Mouse (Mus musculus) kidney, embryonic 15.5 days (tissue): Measurements from ENCODE around the gene Camta1. TPM values are rescaled to one million over a fixed set of nuclear protein-coding genes. Genes with fewer than 3 reads are reported as not detected.
A peak's percentile ranks its signal among the peaks of the same experiment; 100 is the strongest.

Experiments used
- ATAC-seq: fragments of 200-750 bp; cut with Nextera tagmentation; replicated peaks from 2 replicates; pipeline ENCODE4 v1.8.0; 2017; ENCODE audit warnings: moderate TSS enrichment; ENCODE audit not compliant: low FRiP score
- H3K27ac ChIP-seq: fragments of 300-500 bp; sonication (generic); 2 replicates; pipeline ENCODE4 v1.5.1; 2015; ENCODE audit warnings: mild to moderate bottlenecking, inconsistent platforms
- H3K27me3 ChIP-seq: fragments of 300-500 bp; sonication (generic); 2 replicates; pipeline ENCODE4 v1.6.1; 2015; ENCODE audit warnings: inconsistent platforms
- H3K36me3 ChIP-seq: fragments of 300-500 bp; sonication (generic); 2 replicates; pipeline ENCODE4 v1.6.1; 2015; ENCODE audit warnings: inconsistent platforms
- H3K4me1 ChIP-seq: fragments of 300-500 bp; sonication (generic); 2 replicates; pipeline ENCODE4 v1.6.1; 2015; ENCODE audit warnings: inconsistent platforms
- H3K4me2 ChIP-seq: fragments of 300-500 bp; sonication (generic); 2 replicates; pipeline ENCODE4 v1.6.1; 2015; ENCODE audit warnings: moderate library complexity, mild to moderate bottlenecking, inconsistent platforms
- H3K4me3 ChIP-seq: fragments of 300-500 bp; sonication (generic); replicated peaks from 2 replicates; pipeline ENCODE4 v1.5.1; 2015; ENCODE audit warnings: mild to moderate bottlenecking, inconsistent platforms
- H3K9ac ChIP-seq: fragments of 300-500 bp; sonication (generic); 2 replicates; pipeline ENCODE4 v1.6.1; 2015; ENCODE audit warnings: mild to moderate bottlenecking, inconsistent platforms
- H3K9me3 ChIP-seq: fragments of 300-500 bp; sonication (generic); replicated peaks from 2 replicates; pipeline ENCODE4 v1.6.1; 2016; ENCODE audit warnings: inconsistent platforms
- WGBS: fragments of 180-500 bp; shearing (Covaris S2); methylation state at CpG from one replicate; pipeline ENCODE4 v1.1.7; 2015; ENCODE audit warnings: mixed read lengths; 5-methylcytosine and 5-hydroxymethylcytosine counted together
- polyA plus RNA-seq: library from polyadenylated mRNA; unstranded; fragments of >200 nt; fragmentation: Nextera tagmentation; extraction: Ambion mirVana; gene quantifications from 2 replicates; pipeline ENCODE4 v1.2.1, GENCODE M21; 2015

Camta1 gene
- polyA plus RNA-seq, 1 experiment from 2014 or later = 87.9 TPM

DNA sequence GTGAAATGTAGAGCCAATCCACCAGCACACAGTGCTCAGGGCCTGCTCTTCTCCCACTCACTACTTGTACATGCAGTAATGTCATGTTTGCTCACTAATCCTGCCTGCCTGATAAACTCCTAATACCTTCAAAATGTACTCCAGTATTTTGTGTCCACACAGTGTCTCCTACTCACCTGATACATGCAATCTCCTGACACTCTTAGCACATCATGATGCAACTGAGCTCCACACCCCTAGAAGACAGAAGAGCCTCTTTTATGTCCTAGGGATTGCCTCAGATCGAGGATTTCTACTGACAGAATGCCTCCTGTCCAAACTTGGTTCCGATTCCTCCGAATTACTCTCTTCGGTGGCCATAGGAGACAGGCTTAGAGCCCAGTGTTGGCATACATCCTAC is 48.0 kb downstream of the Camta1 start:
- no peak for ATAC-seq
- Histone ChIP-seq H3K4me3 (no peak overlapping the region), H3K9ac (no peak overlapping the region), H3K9me3 (no peaks in the 10 kb centered on the region), H3K4me2 (no peak overlapping the region), H3K4me1 (peaks cover 7% of the 10 kb centered on the region; the same call in 1 of the 2 replicates), H3K36me3 (no peaks in the 10 kb centered on the region), H3K27me3 (no peaks in the 10 kb centered on the region), H3K27ac (no peak overlapping the region)
- 96% methylated on average over 4 of the region's 4 CpGs for WGBS

- Histone ChIP-seq H3K4me1 (no peaks in the 10 kb centered on the region), H3K4me2 (no peak overlapping the region), H3K4me3 (no peak overlapping the region), H3K27me3 (no peaks in the 10 kb centered on the region), H3K36me3 (no peaks in the 10 kb centered on the region), H3K27ac (no peak overlapping the region), H3K9ac (no peak overlapping the region), H3K9me3 (no peaks in the 10 kb centered on the region)
- no peak for ATAC-seq
- 72% methylated on average over 4 of the region's 4 CpGs for whole genome bisulfite sequencing
Observed at GRCm38 (mm10) chr4:151805685-151806084, 56.0 kb downstream of the Camta1 start.

DNA sequence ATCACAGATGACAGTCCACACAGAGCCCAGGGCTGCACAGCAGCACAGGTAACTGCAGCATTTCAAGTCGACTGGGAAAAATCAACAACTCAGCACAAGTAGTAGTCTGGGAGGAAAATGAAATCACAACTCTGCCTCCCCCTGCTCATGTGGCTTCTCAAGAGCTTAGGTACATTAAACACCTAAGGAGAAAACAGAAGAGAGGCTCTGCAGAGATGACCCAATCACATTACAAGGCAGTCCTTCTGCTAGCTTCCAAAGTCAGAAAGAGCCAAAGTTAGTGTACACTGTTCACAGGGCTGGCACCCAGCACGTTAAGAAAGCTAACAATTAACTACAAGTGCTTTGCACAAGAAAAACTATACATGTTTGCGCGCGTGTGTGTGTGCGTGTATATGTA is 56.6 kb downstream of the Camta1 start:
- H3K9ac ChIP-seq = no peak overlapping the region
- no peak for ATAC-seq
- H3K27ac ChIP-seq = no peak overlapping the region
- no peaks in the 10 kb centered on the region for H3K27me3 ChIP-seq
- no peaks in the 10 kb centered on the region for H3K9me3 ChIP-seq
- no peaks in the 10 kb centered on the region for H3K36me3 ChIP-seq
- no peak overlapping the region for H3K4me2 ChIP-seq
- 86% methylated on average over 6 of the region's 6 CpGs for WGBS
- H3K4me3 ChIP-seq = no peak overlapping the region
- H3K4me1 ChIP-seq = no peaks in the 10 kb centered on the region

DNA sequence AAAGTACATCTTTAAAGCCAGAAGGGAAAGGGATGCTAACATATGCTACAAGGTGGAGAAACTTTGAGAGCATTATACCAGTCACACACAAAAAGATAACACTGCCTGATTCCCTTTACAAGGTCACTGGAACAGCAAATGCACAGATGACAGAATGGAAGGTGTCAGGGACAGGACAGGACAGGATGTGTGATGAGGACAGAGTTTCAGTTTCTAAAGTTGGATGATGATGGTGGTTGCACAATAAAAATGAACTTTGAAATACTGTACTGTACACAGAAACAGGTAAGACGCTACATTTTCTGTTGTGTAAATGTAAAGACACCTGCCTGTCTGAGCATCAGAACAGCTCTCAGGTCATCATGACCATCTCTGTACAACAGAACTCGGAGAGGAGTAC is 57.5 kb downstream of the Camta1 start:
- no peak overlapping the region for H3K4me2 ChIP-seq
- no peak overlapping the region for H3K9ac ChIP-seq
- H3K4me3 ChIP-seq = no peak overlapping the region
- 87% methylated on average over 2 of the region's 2 CpGs for WGBS
- no peaks in the 10 kb centered on the region for H3K36me3 ChIP-seq
- ATAC-seq = no peak
- H3K9me3 ChIP-seq = no peaks in the 10 kb centered on the region
- H3K4me1 ChIP-seq = no peaks in the 10 kb centered on the region
- no peaks in the 10 kb centered on the region for H3K27me3 ChIP-seq
- no peak overlapping the region for H3K27ac ChIP-seq

GRCm38 (mm10) chr4:151798630-151799029 is 63.0 kb downstream of the Camta1 start:
- Histone ChIP-seq H3K9ac (no peak overlapping the region), H3K4me1 (peaks cover 6% of the 10 kb centered on the region), H3K27ac (peak overlapping the region; percentile 51; the same call in 1 of the 2 replicates), H3K27me3 (no peaks in the 10 kb centered on the region), H3K36me3 (no peaks in the 10 kb centered on the region), H3K4me2 (no peak overlapping the region), H3K9me3 (no peaks in the 10 kb centered on the region), H3K4me3 (no peak overlapping the region)
- 55% methylated on average over 2 of the region's 2 CpGs for WGBS
- ATAC-seq = no peak

DNA sequence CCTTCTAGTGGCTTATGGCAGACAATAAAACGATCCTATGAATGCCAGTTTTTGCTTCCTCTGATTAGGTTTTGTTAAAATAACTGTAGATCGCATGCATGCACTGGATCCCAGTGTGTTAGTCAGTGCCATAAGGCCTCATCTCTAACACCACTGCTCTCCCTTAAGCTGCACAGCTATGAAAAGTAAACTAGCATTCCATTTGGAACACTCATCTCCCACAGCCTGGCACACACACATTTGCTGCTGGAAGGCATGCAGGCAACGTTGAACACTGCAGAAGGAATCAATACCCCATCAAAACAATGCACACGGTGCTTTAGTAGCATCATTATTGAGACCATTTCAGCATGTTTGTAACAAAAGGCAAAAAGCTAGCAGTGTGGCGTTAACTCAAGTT is 68.0 kb downstream of the Camta1 start:
- Histone ChIP-seq H3K4me1 (peaks cover 4% of the 10 kb centered on the region), H3K4me2 (no peak overlapping the region)
- 93% methylated on average over 5 of the region's 5 CpGs for WGBS

DNA sequence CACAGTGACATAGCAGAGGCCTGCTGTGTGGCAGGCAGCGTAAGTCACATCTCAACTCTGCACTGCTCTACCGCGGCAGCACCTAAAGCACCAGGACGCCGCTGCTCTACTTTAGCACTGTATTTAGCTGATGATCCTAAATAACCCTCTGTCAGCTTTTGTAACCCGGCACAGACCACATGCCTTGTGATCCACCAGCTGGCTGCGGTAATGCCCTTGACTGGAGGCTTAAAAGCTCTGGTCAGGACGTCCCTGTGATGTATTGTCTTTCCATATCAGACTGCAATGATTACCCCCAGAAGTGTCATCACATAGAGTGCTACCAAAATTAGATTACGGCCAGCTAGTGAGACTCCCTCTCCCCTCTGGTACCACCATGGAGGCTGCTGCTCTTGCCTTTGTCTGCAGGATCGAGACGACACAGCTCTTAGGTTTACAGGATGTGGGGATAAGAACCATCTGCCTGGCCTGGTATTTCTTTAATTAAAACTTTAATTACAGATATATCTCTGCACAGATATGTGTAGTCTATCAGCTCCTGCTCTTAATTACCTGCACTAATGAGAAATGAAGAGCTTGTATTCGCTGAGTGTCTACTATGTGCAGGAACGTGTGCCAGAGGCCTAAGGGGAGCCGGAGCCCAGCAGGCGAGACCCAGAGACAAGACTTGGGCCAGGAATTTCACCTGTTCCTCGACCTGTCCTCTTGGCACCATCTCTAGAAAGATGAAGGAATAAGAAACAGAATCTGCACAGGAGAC is 74.5 kb downstream of the Camta1 start:
- Histone ChIP-seq H3K36me3 (peaks cover 19% of the 10 kb centered on the region), H3K27ac (no peak overlapping the region), H3K4me2 (no peak overlapping the region), H3K9me3 (no peaks in the 10 kb centered on the region), H3K27me3 (no peaks in the 10 kb centered on the region), H3K4me1 (no peaks in the 10 kb centered on the region), H3K4me3 (no peak overlapping the region), H3K9ac (no peak overlapping the region)
- 86% methylated on average over 16 of the region's 16 CpGs for WGBS
- no peak for ATAC-seq

More for the DNA sequence above, 68.0 kb downstream of the Camta1 start:
- H3K9ac ChIP-seq = no peak overlapping the region
- H3K9me3 ChIP-seq = no peaks in the 10 kb centered on the region
- peaks cover 20% of the 10 kb centered on the region for H3K36me3 ChIP-seq
- no peak overlapping the region for H3K4me3 ChIP-seq
- H3K27ac ChIP-seq = no peak overlapping the region
- ATAC-seq = no peak
- H3K27me3 ChIP-seq = no peaks in the 10 kb centered on the region

GRCm38 (mm10) chr4:151780511-151780910 is 81.2 kb downstream of the Camta1 start:
- H3K36me3 ChIP-seq = 0 out of 2 replicates have a peak, but pooled peaks cover 3% of the 10 kb centered on the region
- no peaks in the 10 kb centered on the region for H3K27me3 ChIP-seq
- H3K4me2 ChIP-seq = no peak overlapping the region
- no peak overlapping the region for H3K9ac ChIP-seq
- no peaks in the 10 kb centered on the region for H3K4me1 ChIP-seq
- no peak for ATAC-seq
- H3K9me3 ChIP-seq = no peaks in the 10 kb centered on the region
- H3K27ac ChIP-seq = no peak overlapping the region
- no peak overlapping the region for H3K4me3 ChIP-seq
- 82% methylated on average over 6 of the region's 6 CpGs for WGBS

GRCm38 (mm10) chr4:151779962-151780459 is 81.7 kb downstream of the Camta1 start:
- no peaks in the 10 kb centered on the region for H3K4me1 ChIP-seq
- no peak overlapping the region for H3K4me2 ChIP-seq
- ATAC-seq = no peak
- 0 out of 2 replicates have a peak, but pooled peaks cover 3% of the 10 kb centered on the region for H3K36me3 ChIP-seq
- H3K27ac ChIP-seq = no peak overlapping the region
- H3K9me3 ChIP-seq = no peaks in the 10 kb centered on the region
- H3K4me3 ChIP-seq = no peak overlapping the region
- H3K27me3 ChIP-seq = no peaks in the 10 kb centered on the region
- no peak overlapping the region for H3K9ac ChIP-seq
- WGBS = 83% methylated on average over 12 of the region's 12 CpGs

DNA sequence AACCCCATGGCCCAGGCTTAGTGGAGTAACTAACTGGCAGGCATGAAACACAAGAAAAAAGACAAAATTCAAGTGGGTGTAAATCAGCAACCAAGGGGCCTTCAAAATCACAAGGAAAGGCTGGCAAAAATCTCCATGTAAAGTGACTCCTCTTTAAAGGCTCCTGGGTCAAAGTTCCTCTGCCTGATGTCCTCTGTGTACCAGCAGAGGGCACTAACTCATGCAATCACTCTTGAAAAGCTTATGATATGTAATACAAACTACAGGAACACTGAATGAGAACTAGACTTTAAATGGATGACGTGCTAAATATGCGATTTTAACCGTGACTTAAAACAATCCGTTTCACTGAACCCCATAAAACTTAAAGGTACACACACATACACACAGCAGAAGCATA is 83.2 kb downstream of the Camta1 start:
- 71% methylated on average over 4 of the region's 4 CpGs for WGBS
- Histone ChIP-seq H3K4me2 (no peak overlapping the region), H3K4me3 (no peak overlapping the region), H3K9ac (no peak overlapping the region), H3K4me1 (no peaks in the 10 kb centered on the region), H3K9me3 (no peaks in the 10 kb centered on the region), H3K27me3 (no peaks in the 10 kb centered on the region), H3K27ac (no peak overlapping the region), H3K36me3 (0 out of 2 replicates have a peak, but pooled peaks cover 3% of the 10 kb centered on the region)
- ATAC-seq = no peak

DNA sequence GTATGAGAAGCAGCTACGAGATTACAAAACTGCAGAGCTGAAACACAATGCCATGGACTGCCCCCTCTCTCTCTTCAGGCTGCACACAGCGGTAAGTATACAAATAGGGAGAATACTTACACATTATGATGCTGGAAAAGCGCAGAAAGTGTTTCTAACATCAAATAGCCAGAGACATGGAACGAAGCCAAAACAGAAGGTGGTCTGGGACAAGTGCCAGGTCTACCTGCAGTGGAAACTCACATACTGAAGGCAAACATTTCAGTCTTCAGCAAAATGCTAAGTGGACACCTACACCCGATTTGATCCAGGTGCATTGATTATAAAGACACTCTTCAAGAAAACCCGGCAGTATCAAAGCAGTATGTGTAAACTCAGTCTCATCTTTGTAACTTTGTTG is 84.2 kb downstream of the Camta1 start:
- Histone ChIP-seq H3K36me3 (0 out of 2 replicates have a peak, but pooled peaks cover 3% of the 10 kb centered on the region), H3K4me2 (no peak overlapping the region), H3K9me3 (no peaks in the 10 kb centered on the region), H3K27ac (no peak overlapping the region), H3K4me1 (no peaks in the 10 kb centered on the region), H3K27me3 (no peaks in the 10 kb centered on the region), H3K4me3 (no peak overlapping the region), H3K9ac (no peak overlapping the region)
- no peak for ATAC-seq
- 82% methylated on average over 6 of the region's 6 CpGs for WGBS

- ATAC-seq = no peak
- whole genome bisulfite sequencing = 90% methylated on average over 7 of the region's 7 CpGs
Observed at GRCm38 (mm10) chr4:151775441-151775840, 86.2 kb downstream of the Camta1 start.

More at GRCm38 (mm10) chr4:151775441-151775840, 86.2 kb downstream of the Camta1 start:
- H3K27ac ChIP-seq = no peak overlapping the region
- no peak overlapping the region for H3K9ac ChIP-seq
- H3K9me3 ChIP-seq = no peaks in the 10 kb centered on the region
- H3K4me3 ChIP-seq = no peak overlapping the region
- no peaks in the 10 kb centered on the region for H3K4me1 ChIP-seq
- H3K4me2 ChIP-seq = no peak overlapping the region
- 0 out of 2 replicates have a peak, but pooled peaks cover 2% of the 10 kb centered on the region for H3K36me3 ChIP-seq
- no peaks in the 10 kb centered on the region for H3K27me3 ChIP-seq
